Mouse (Mus musculus): ENCODE data around the gene Arvcf. TPM values are rescaled to one million over a fixed set of nuclear protein-coding genes. Genes with fewer than 3 reads are reported as not detected.

The Arvcf gene
- total RNA-seq, 1 experiment from 2014 or later = 4.7 TPM

DNA sequence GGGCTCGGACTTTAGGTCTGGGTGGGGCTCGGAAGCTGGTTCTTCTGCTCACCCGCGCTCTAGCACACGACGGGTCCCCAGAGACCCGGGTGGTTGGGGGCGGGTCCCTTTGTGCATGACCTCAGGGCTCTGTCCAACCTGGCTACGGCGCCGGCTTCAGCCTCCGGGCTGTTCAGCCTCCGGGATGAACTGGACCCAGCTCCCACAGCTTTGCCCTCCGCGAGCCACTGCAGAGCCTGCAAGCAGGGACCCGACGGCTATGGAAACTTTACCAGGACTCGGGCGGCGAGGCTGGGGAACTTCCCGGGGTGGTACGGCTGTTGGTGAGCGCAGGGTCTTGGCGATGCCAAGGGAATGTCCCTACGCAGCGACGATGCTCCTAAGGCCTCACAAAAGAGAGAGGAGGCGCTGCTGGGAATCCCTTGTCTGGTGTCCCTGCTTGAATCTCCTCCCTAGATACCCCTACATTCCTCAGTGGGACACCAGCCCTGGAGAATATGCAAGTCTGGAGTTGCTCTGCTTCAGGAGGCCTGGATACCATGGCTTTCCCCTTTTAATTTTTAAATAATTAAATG is 706 bp downstream of the Arvcf start:
- no peak for ATAC-seq (replicated peaks in 1 of 2; ENCODE audit: insufficient read depth in 1 of 2, low FRiP score in 2 of 2, low TSS enrichment in 1 of 2, low read depth in 1 of 2, poor library complexity in 2 of 2, severe bottlenecking in 2 of 2)

DNA sequence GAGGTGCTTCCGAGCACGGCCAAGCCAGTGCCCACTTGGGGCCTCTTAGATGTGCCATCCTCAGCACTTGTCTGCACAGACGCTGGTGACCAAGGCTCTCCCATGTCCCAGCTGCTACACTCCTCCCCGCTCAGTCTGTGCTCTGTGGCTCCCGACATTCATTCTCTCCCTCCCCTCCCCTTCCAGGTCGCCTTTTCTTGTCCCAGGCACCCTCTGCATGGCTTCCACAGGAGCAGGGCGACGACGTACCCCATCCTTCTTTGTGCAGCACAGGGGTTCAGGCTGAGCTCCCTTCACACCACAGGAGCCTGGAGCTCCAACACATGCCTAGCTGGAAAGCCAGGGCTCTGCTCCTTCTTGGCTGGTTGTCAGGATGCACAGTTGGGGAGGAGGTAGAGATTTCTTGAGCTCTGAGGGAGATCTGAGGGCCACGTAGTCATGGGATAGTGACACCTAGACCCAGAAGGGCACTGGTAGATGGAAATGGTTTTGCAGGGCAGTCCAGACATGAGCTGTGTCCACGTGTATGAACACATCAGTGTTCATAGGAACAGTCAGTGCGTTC is 1.9 kb downstream of the Arvcf start:
- ATAC-seq (replicated peaks in 1 of 2; ENCODE audit: insufficient read depth in 1 of 2, low FRiP score in 2 of 2, low TSS enrichment in 1 of 2, low read depth in 1 of 2, poor library complexity in 2 of 2, severe bottlenecking in 2 of 2) = no peak

DNA sequence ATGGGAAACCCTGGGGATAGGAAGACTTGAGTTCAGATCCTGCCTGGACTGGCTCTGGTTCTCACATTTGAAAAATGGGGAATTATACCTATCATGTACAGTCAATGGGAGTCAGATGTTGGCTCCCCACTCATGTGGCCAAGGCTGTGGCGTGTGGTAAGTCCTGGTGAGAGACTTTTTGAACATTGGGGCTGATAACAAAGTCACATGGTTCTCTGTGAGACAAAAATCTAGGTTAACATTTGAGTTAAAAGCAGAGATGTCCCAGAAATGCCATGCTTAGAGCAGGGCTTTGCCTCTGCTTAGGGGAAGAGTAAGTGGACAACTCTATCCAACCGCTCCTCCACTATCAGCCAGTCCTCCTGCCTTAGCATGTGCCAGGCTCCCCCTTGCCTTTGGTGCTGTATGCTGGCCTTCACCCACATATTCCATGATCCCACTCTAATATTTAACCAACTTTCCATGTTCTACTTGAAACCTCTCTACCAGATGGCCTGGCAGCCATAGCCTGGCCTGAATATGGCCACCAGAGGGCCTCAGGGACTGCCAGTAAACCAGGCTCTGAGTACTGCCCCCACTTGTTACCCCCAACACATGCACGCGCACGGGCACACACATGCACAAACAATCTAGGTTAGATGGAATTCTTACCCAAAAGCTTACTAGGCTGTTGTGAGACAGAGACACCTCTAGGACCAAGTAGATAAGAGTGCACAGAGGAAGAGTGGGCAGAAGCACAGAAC is 3.5 kb downstream of the Arvcf start:
- peak in 1 of 2 experiments; percentile 55; a peak in 1 of 4 replicates for ATAC-seq (replicated peaks in 1 of 2; ENCODE audit: insufficient read depth in 1 of 2, low FRiP score in 2 of 2, low TSS enrichment in 1 of 2, low read depth in 1 of 2, poor library complexity in 2 of 2, severe bottlenecking in 2 of 2)

DNA sequence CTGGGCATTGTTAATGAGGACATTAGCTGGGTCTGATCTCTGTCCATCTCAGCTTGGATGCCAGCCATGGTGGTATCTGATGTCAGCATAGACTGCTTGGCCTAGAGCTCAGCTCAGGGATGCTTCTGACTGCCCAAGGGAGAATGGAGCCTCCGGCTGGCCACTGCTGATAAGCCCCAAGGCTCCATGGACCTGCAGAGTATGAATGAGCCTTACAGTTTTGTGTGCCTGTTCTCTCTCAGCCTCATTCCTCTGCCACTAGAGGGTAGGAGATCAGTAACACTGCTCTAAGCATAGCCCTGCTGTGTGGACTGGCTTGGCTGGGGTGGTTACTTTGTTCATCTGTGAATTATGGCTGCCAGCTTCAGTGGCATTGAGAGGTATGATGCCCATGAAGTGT is 5.1 kb downstream of the Arvcf start:
- no peak; a peak in 1 of 4 replicates for ATAC-seq (replicated peaks in 1 of 2; ENCODE audit: insufficient read depth in 1 of 2, low FRiP score in 2 of 2, low TSS enrichment in 1 of 2, low read depth in 1 of 2, poor library complexity in 2 of 2, severe bottlenecking in 2 of 2)

DNA sequence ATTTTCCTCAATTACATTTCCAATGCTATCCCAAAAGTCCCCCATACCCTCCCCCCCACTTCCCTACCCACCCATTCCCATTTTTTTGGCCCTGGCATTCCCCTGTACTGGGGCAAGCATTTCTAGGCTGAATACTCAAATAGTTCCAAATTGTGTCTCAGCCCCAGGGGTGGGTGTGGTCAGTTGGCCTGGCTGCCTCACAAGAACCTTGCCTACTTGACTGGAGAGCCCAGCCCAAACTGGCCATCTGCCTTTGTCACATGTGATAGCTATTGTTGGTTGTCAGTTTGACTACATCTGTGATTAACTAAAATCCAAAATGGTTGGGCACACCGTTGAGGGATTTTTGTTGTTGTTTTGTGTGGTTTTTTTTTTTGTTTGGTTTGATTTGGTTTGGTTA is 9.0 kb downstream of the Arvcf start:
- ATAC-seq (replicated peaks in 1 of 2; ENCODE audit: insufficient read depth in 1 of 2, low FRiP score in 2 of 2, low TSS enrichment in 1 of 2, low read depth in 1 of 2, poor library complexity in 2 of 2, severe bottlenecking in 2 of 2) = no peak

DNA sequence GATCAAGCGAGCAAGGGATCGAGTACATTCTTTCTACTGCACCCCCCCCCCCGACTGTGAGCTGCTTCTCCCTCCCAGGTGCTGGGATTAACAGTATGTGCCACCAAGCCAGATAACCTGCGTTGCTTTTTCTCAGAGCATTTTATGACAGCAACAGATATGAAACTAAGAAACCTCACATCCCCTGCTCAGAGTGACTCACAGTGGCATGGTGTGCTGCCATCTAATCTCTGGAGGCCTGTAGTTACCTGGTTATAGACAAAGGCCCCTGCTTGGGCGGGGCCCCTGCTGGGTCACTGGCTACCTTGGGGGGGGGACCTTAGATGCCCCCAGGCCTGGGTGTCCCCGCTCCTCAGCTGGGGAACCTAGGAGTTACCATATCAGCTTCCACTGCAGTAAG is 10.0 kb downstream of the Arvcf start:
- ATAC-seq (replicated peaks in 1 of 2; ENCODE audit: insufficient read depth in 1 of 2, low FRiP score in 2 of 2, low TSS enrichment in 1 of 2, low read depth in 1 of 2, poor library complexity in 2 of 2, severe bottlenecking in 2 of 2) = no peak

DNA sequence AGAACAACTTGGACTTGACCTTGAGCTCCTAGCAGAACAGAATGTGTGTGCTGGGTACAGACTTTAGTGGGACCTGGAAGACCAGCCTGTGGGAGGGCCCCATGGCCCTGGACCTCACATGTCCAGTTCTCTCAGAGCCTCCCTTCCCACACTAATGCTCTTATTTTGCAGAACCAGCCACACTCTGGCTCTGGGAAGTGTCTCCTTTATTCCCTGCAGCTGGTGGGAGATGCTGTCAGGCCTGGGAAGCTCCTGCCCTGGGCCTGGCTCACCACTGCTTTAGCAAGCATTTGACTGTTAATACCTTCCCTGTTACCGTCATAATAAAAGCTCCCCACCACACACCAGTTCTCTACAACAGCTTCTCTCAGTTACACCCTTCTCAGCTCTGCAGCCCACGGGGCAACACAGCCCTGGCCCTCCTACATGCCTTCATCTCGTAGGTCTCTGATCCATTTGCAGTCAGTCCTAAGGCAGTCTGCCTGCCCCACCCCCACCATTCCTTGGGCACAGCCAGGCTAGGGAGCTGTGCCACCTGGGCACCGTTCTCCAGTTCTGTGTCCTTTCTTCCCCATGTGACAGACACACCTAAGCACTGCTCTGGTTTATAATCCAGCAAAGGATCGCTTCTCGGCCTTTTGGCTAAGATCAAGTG is 12.3 kb downstream of the Arvcf start:
- no peak for ATAC-seq (replicated peaks in 1 of 2; ENCODE audit: insufficient read depth in 1 of 2, low FRiP score in 2 of 2, low TSS enrichment in 1 of 2, low read depth in 1 of 2, poor library complexity in 2 of 2, severe bottlenecking in 2 of 2)

DNA sequence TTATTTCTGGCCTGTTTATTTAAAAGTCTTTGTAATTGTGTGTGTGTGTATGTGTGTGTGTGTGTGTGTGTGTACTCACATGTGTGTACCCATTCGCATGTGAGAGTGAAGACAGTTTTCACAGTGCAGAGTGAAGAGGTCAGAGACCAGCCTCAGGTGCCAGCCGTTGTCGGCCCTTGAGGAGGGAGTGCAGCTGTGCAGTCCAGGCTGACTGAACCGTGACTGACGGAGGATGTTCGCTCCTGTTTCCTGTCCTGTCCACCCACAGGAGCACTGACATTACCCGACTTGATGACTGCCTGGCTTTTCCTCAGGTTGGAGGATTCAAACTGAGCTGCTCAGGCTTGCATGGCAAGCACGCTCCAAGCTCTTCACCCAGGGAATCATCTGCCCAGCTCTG is 15.0 kb downstream of the Arvcf start:
- ATAC-seq (replicated peaks in 1 of 2; ENCODE audit: insufficient read depth in 1 of 2, low FRiP score in 2 of 2, low TSS enrichment in 1 of 2, low read depth in 1 of 2, poor library complexity in 2 of 2, severe bottlenecking in 2 of 2) = no peak

DNA sequence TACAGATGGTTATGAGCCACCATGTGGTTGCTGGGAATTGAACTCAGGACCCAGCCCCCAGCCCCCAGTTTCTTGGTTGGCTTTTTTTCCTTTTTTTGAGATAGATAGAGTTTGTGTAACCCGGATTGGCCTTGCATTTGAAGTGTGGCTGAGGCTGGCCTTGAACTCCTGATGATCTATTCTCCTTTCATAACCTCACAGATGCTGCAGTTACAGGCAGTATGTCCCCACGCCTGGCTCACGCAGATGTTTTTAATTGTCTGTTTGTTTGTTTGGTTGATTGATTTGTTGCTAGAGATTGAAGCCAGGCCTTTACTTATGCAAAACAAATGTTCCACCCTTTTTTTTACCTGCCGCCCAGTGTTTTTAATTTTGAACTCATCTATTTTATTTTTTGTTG is 18.9 kb downstream of the Arvcf start:
- ATAC-seq (replicated peaks in 1 of 2; ENCODE audit: insufficient read depth in 1 of 2, low FRiP score in 2 of 2, low TSS enrichment in 1 of 2, low read depth in 1 of 2, poor library complexity in 2 of 2, severe bottlenecking in 2 of 2) = no peak

DNA sequence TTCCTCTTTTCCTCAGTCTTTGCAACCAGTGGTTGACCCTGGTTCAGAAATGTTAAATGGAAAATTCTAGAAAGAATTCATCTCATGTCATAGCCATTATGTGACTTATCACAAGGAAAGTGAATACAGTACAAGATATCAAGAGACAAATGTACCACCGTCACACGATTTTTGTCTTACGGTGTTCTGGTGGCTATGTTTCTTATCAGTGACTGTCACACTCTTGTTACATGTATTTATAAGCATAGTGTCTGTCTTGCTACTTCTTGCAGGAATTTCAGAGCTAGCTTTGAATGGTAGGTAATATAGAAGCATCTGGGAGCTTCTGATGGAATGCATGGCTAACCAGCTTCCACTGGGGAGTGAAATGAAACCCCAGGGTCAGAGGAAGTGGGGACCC is 22.2 kb downstream of the Arvcf start:
- no peak for ATAC-seq (replicated peaks in 1 of 2; ENCODE audit: insufficient read depth in 1 of 2, low FRiP score in 2 of 2, low TSS enrichment in 1 of 2, low read depth in 1 of 2, poor library complexity in 2 of 2, severe bottlenecking in 2 of 2)

DNA sequence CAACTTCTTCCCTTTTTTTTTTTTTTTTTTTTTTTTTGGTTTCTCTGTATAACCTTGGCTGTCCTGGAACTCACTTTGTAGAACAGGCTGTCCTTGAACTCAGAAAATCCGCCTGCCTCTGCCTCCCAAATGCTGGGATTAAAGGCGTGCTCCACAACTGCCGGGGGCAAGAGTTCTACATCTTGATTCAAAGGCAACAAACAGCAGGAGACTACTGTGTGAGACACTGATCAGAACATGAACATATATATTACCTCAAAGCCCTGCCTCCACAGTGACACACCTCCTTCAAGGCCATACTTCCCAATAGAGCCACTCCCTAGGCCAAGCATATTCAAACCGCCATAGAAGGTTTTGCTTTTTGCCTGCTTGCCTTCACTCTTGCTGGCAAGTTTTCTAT is 25.6 kb downstream of the Arvcf start:
- no peak for ATAC-seq (replicated peaks in 1 of 2; ENCODE audit: insufficient read depth in 1 of 2, low FRiP score in 2 of 2, low TSS enrichment in 1 of 2, low read depth in 1 of 2, poor library complexity in 2 of 2, severe bottlenecking in 2 of 2)

DNA sequence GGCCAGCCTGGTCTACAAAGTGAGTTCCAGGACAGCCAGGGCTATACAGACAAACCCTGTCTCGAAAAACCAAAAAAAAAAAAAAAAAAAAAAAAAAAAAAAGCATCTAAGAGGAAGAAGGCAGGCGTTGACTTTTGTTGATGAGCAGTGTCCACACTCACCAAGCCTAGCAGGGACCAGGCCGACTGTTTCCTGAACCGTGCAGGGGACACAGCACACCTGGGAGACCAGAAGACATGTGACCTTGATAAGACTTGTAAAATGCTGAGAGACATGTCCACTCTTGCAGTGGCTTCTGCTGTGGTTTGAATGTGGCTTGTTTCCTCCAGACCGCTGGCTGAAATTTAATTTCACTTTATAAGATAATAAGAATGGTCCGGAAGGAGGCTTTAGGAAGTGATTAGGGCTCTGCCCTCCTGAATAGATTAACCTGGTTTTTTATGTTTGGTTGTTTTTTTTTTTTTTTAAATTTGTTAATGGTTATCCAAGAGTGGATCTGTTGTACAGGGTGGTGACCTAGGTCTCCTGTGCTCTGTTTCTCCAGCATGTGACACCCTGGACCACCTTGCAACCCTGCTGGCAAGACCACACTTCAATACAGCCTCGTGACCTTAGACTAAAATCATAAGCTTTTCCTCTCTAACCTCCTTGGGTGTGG is 28.4 kb downstream of the Arvcf start:
- ATAC-seq (replicated peaks in 1 of 2; ENCODE audit: insufficient read depth in 1 of 2, low FRiP score in 2 of 2, low TSS enrichment in 1 of 2, low read depth in 1 of 2, poor library complexity in 2 of 2, severe bottlenecking in 2 of 2) = no peak

DNA sequence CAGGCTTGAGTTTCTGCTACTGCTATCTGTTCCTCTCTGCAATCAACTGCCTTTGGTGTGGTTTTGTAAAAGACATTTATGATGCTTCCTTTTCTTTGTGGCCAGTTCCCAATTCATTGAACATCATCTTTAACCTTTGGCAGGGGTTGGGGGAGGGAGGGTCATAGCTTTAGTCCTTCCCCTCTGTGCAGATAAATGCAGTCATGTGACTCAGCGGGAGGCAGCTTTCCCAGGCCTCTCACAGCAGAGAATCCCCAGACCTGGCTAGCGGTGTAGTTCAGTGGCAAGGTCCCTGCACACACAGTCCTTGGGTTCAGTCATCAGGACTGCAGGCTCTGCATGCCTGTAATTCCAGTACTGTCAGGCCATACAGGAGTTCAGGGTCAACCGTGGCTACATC is 29.2 kb downstream of the Arvcf start:
- ATAC-seq (replicated peaks in 1 of 2; ENCODE audit: insufficient read depth in 1 of 2, low FRiP score in 2 of 2, low TSS enrichment in 1 of 2, low read depth in 1 of 2, poor library complexity in 2 of 2, severe bottlenecking in 2 of 2) = no peak

DNA sequence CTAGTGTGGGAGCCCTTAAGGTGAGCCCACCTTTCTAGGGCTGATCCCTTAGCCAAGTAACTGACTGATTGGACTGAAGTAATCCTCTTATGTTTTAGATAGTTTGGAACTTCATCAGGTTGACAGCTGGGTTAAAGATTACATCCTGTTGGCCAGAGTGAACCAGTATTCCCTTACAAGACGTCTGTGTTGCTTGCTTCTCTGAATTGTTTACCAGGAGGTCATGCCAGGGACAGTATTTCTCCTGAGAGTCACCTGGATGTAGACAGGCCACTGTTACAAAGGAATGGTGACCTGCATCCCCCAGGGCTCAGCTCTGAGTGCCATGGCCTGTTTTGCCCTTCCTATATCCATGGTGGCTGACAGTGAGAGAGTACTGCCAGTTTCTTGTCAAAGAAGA is 30.5 kb downstream of the Arvcf start:
- ATAC-seq (replicated peaks in 1 of 2; ENCODE audit: insufficient read depth in 1 of 2, low FRiP score in 2 of 2, low TSS enrichment in 1 of 2, low read depth in 1 of 2, poor library complexity in 2 of 2, severe bottlenecking in 2 of 2) = no peak

DNA sequence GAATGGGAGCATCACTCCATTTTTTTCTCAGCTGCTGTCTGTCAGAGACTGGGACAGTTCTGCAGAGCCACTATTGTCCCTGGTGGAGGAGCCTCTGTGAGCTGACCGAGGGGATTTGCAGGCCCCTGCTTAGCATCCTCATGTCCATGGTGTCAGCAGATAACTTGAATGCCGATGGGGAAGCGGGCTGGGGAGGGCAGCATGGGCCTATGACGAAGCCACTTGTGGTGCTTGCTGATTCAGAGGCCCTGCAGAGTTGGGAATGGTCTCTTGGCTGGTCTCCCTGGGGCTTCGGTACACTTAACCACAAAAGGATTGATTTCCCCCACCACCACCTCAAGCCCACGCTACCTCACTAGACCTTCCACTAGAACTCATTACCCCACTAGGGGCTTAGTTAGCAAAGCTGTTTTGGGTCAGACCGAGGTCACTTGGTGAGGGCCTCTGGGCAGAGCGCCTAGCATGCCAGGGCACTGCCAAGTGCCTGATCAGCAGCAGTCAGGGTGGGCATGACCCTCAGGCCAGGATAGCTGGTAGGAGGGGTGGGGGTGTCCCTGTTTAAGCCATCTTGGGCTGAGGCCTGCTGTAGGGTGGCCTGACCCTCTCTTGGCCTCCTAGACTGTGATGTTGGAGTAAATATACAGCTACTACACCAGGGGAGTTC is 31.5 kb downstream of the Arvcf start:
- no peak for ATAC-seq (replicated peaks in 1 of 2; ENCODE audit: insufficient read depth in 1 of 2, low FRiP score in 2 of 2, low TSS enrichment in 1 of 2, low read depth in 1 of 2, poor library complexity in 2 of 2, severe bottlenecking in 2 of 2)

DNA sequence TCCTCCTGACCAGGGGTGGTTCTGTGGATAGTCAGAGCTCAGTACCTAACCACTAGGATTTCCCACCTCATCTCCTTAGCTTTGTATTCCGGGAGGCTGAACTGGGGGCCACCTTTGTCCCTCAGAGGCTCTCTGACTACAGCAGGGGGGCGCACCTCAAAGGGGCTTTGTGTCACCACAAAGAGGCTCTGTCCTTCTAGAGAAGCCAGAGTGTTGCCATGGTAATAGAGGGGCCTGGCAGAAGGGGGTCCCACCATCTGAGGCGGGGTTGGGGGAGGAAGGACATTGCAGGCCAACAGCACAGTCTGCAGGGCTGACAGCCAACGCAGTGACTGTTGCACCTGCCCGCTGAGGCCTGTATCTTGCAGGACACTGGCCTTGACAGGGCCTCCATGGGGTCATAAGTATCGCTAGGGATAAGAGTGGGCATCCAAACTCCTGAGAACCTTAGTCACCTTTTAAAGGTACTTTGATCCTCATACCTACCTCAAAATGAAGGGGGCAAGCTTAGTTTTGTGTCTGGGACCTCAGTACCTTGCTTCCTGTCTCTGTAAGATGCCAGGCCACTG is 32.6 kb downstream of the Arvcf start:
- no peak for ATAC-seq (replicated peaks in 1 of 2; ENCODE audit: insufficient read depth in 1 of 2, low FRiP score in 2 of 2, low TSS enrichment in 1 of 2, low read depth in 1 of 2, poor library complexity in 2 of 2, severe bottlenecking in 2 of 2)

DNA sequence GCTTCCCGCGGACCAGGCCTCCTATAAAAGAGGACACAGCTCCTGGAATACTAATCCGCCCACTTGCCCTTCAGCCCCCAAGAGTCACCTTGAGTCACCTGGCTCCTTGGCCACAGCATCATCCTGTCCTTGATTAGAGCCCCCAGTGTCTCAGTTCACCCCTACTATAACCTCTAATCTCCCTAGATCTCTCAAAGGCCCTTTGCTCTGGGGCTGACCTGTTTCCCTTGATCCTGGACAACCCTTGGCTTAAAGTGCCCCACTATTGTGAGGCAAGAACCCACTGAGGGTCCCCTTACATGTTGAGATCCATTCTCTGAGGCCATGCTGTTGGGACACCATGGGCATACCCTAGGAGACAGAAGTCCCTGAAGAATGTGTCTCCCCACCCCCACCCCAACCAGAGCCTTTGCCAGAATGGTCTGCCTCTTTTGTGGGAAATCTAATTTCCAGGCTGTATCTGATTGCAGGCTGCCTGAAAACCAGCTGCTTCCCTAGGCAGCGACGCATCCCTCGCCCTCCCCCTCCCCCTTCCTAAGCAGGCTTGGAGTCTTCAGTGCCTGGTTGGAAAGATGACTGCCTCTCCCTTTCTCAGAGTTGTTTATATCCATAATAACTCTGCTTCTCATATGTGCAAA is 33.8 kb downstream of the Arvcf start:
- ATAC-seq (replicated peaks in 1 of 2; ENCODE audit: insufficient read depth in 1 of 2, low FRiP score in 2 of 2, low TSS enrichment in 1 of 2, low read depth in 1 of 2, poor library complexity in 2 of 2, severe bottlenecking in 2 of 2) = no peak
